Mouse (Mus musculus) forebrain, embryonic 12.5 days (tissue): ENCODE measurements at regions not wholly inside any gene's neighbourhood (a gene's known extent, or its start where the extent isn't known, plus 50 kb on each side); places are given as distances from the start of the nearest gene placed in this dataset.

Experiments used
- ATAC-seq: fragments of 200-750 bp; cut with Nextera tagmentation; 2 replicates; pipeline ENCODE4 v1.8.0; 2017; ENCODE audit warnings: moderate TSS enrichment; ENCODE audit not compliant: low FRiP score
- H3K27ac ChIP-seq: fragments of 300-500 bp; sonication (generic); 2 replicates; pipeline ENCODE4 v1.5.1; 2016; ENCODE audit warnings: mild to moderate bottlenecking
- H3K27me3 ChIP-seq: fragments of 300-500 bp; sonication (generic); 2 replicates; pipeline ENCODE4 v1.6.1; 2016; ENCODE audit warnings: mild to moderate bottlenecking
- H3K36me3 ChIP-seq: fragments of 300-500 bp; sonication (generic); replicated peaks from 2 replicates; pipeline ENCODE4 v1.6.1; 2016; ENCODE audit warnings: mild to moderate bottlenecking
- H3K4me1 ChIP-seq: fragments of 300-500 bp; sonication (generic); 2 replicates; pipeline ENCODE4 v1.6.1; 2016
- H3K4me2 ChIP-seq: fragments of 300-500 bp; sonication (generic); 2 replicates; pipeline ENCODE4 v1.6.1; 2016; ENCODE audit warnings: mild to moderate bottlenecking, moderate library complexity
- H3K4me3 ChIP-seq: fragments of 300-500 bp; sonication (generic); replicated peaks from 2 replicates; pipeline ENCODE4 v1.5.1; 2016; ENCODE audit warnings: mild to moderate bottlenecking
- H3K9ac ChIP-seq: fragments of 300-500 bp; sonication (generic); 2 replicates; pipeline ENCODE4 v1.6.1; 2016; ENCODE audit warnings: mild to moderate bottlenecking
- H3K9me3 ChIP-seq: fragments of 300-500 bp; sonication (generic); 2 replicates; pipeline ENCODE4 v1.6.1; 2016
- WGBS: fragments of 180-500 bp; shearing (Covaris S2); methylation state at CpG from one replicate; pipeline ENCODE4 v1.1.7; 2016; 5-methylcytosine and 5-hydroxymethylcytosine counted together

DNA sequence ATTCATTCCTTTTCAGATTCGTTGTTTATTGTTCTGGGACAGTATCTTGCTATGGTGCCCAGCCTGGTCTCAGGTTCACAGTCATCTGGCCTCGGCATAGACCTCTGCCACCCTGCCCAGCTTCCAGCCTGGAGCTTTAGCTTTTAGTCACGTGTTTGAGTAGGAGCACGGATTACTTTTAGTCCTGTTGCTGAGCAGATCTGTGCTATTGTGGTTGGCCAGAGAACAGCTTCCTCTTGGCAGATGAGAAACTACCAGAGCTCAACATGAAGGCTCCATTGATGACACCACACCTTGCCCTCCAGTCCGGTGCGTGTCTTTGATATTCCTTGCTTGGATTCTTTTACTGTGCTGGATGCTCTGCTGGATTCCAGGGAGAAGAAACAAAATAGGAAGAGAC lies 54.5 kb upstream of the Etaa1 start:
- H3K27ac ChIP-seq: no peak overlapping the region
- no peaks in the 10 kb centered on the region for H3K27me3 ChIP-seq
- H3K4me2 ChIP-seq: no peak overlapping the region
- peaks cover 9% of the 10 kb centered on the region for H3K4me1 ChIP-seq
- no peaks in the 10 kb centered on the region for H3K36me3 ChIP-seq
- WGBS: 88% methylated on average over 6 of the region's 6 CpGs
- no peak overlapping the region for H3K9ac ChIP-seq
- no peaks in the 10 kb centered on the region for H3K9me3 ChIP-seq
- no peak for ATAC-seq
- no peak overlapping the region for H3K4me3 ChIP-seq
